Mouse (Mus musculus) spleen, adult 2 months (tissue): ENCODE data around the gene Bola2. TPM values are rescaled to one million over a fixed set of nuclear protein-coding genes. Genes with fewer than 3 reads are reported as not detected.
A peak's percentile ranks its signal among the peaks of the same experiment; 100 is the strongest.

Experiments
- DNase-seq, 2 experiments: peaks; one replicate each; pipeline versions ENCODE4 v3.0.0 to v3.0.0-alpha.2; 2012 to 2021; ENCODE audit warnings: low spot score in 2 of 2, low read depth in 1 of 2
- H3K27ac ChIP-seq: fragments of 200-500 bp; 2 replicates; pipeline ENCODE4 v1.5.1; 2012; ENCODE audit warnings: low read length, inconsistent platforms; ENCODE audit not compliant: insufficient read depth
- H3K27me3 ChIP-seq: fragments of 200-500 bp; 2 replicates; pipeline ENCODE4 v1.6.1; 2012; ENCODE audit warnings: mild to moderate bottlenecking, moderate library complexity, low read length, inconsistent platforms; ENCODE audit not compliant: control insufficient read depth, insufficient read depth
- H3K36me3 ChIP-seq: fragments of 200-500 bp; 2 replicates; pipeline ENCODE4 v1.6.1; 2012; ENCODE audit warnings: mild to moderate bottlenecking, low read length, inconsistent platforms; ENCODE audit not compliant: control insufficient read depth, insufficient read depth
- H3K4me1 ChIP-seq: fragments of 200-500 bp; 2 replicates; pipeline ENCODE4 v1.6.1; 2011; ENCODE audit warnings: inconsistent platforms; ENCODE audit not compliant: control insufficient read depth, insufficient read depth, insufficient read length
- H3K4me3 ChIP-seq: fragments of 200-500 bp; 2 replicates; pipeline ENCODE4 v1.5.1; 2011; ENCODE audit warnings: mild to moderate bottlenecking, inconsistent platforms; ENCODE audit not compliant: insufficient read depth, insufficient read length; ENCODE audit errors: extremely low read depth
- CTCF ChIP-seq: fragments of 200-500 bp; IDR thresholded peaks from 2 replicates; pipeline ENCODE4 v1.5.1; 2011; ENCODE audit warnings: mild to moderate bottlenecking, inconsistent platforms; ENCODE audit not compliant: insufficient read depth, insufficient read length, insufficient replicate concordance; ENCODE audit errors: extremely low read depth
- POLR2A ChIP-seq: fragments of 200-500 bp; IDR thresholded peaks from 2 replicates; pipeline ENCODE4 v1.6.1; 2011; ENCODE audit warnings: low read depth, low read length, inconsistent platforms
- WGBS: fragments of 180-500 bp; shearing (Covaris S2); methylation state at CpG from one replicate; pipeline ENCODE4 v1.1.7; 2018; 5-methylcytosine and 5-hydroxymethylcytosine counted together
- polyA plus RNA-seq: library from polyadenylated mRNA; depleted of rRNA; stranded (reverse); fragments of >200 nt; gene quantifications from 2 replicates; pipeline ENCODE4 v1.2.3, GENCODE M21; 2012

Bola2 gene
- polyA plus RNA-seq, 1 experiment: 37.4 TPM

GRCm38 (mm10) chr7:126655695-126656094 is 39.5 kb upstream of the Bola2 start:
- H3K4me3 ChIP-seq: no peak overlapping the region
- WGBS: 31% methylated on average over 3 of the region's 3 CpGs

GRCm38 (mm10) chr7:126657522-126657921 is 37.7 kb upstream of the Bola2 start:
- Histone ChIP-seq H3K27ac (no peak overlapping the region), H3K4me1 (peaks cover 10% of the 10 kb centered on the region; the same call in 1 of the 2 replicates), H3K4me3 (no peak overlapping the region), H3K27me3 (no peaks in the 10 kb centered on the region), H3K36me3 (no peaks in the 10 kb centered on the region)
- DNase-seq: no peak
- 87% methylated on average over 1 of the region's 1 CpGs for WGBS
- no peak for TF ChIP-seq POLR2A
- TF ChIP-seq CTCF: no peak

More at GRCm38 (mm10) chr7:126655695-126656094, 39.5 kb upstream of the Bola2 start:
- Histone ChIP-seq H3K27me3 (no peaks in the 10 kb centered on the region), H3K36me3 (no peaks in the 10 kb centered on the region), H3K4me1 (peaks cover 10% of the 10 kb centered on the region; the same call in 1 of the 2 replicates), H3K27ac (peak overlapping the region; percentile 42)
- no peak for TF ChIP-seq POLR2A
- TF ChIP-seq CTCF: no peak
- peak; percentile 34 to 52 for DNase-seq

DNA sequence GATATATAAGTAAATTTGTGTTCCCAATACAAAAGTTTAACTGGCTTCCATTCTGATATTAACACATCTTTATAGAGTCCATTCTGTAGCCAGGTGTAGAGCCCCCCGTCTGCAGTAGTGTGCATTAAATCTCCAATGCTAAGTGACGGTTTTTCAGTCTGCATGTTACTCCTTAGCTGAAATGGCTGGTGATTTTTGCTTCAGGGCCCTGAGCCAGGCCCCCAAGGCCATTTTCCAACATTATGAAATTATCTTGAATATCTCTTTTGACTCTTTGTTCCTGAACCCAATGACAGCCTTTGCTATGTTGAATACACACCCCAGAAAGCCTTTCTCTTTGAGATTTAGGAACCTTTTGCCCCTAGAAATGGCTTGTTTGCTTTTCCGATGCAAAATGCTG is 35.4 kb upstream of the Bola2 start:
- no peak for TF ChIP-seq CTCF
- TF ChIP-seq POLR2A: no peak
- WGBS: 87% methylated on average over 3 of the region's 3 CpGs
- Histone ChIP-seq H3K27me3 (no peaks in the 10 kb centered on the region), H3K36me3 (peaks cover 2% of the 10 kb centered on the region), H3K4me1 (peaks cover 10% of the 10 kb centered on the region; the same call in 1 of the 2 replicates), H3K4me3 (no peak overlapping the region), H3K27ac (no peak overlapping the region)
- DNase-seq: no peak

DNA sequence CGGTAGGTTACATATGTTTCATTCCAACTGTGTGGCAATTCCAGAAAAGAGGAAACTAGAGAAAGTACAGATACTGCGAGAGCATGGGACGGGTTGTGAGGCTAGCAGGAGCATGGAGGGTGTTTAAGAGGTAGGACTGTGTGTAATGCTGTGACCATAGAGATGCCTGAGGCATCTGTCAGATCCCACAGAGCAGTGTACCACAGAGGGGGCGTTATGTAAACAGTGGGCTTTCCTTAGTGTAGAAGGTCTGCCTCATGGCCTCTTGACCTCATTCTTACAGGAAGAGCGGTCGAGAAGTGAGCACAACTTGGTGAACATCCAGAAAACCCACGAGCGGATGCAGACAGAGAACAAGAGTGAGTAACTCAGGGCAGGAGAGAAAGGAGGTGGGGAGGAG is 31.6 kb upstream of the Bola2 start:
- no peak for DNase-seq
- Histone ChIP-seq H3K36me3 (peaks cover 11% of the 10 kb centered on the region), H3K4me1 (no peaks in the 10 kb centered on the region), H3K4me3 (no peak overlapping the region), H3K27ac (no peak overlapping the region), H3K27me3 (no peaks in the 10 kb centered on the region)
- TF ChIP-seq CTCF (no peak), POLR2A (no peak)
- 73% methylated on average over 8 of the region's 8 CpGs for WGBS

- H3K36me3 ChIP-seq: peaks cover 11% of the 10 kb centered on the region
- H3K4me3 ChIP-seq: no peak overlapping the region
- TF ChIP-seq CTCF (no peak), POLR2A (no peak)
- no peaks in the 10 kb centered on the region for H3K27me3 ChIP-seq
- no peak for DNase-seq
- WGBS: 97% methylated on average over 3 of the region's 3 CpGs
- H3K27ac ChIP-seq: no peak overlapping the region
- no peaks in the 10 kb centered on the region for H3K4me1 ChIP-seq
Measured at GRCm38 (mm10) chr7:126665269-126665668, 29.9 kb upstream of the Bola2 start.

- Histone ChIP-seq H3K4me3 (no peak overlapping the region), H3K27ac (no peak overlapping the region), H3K27me3 (no peaks in the 10 kb centered on the region), H3K4me1 (no peaks in the 10 kb centered on the region), H3K36me3 (peaks cover 24% of the 10 kb centered on the region)
- TF ChIP-seq POLR2A: no peak
- no peak for TF ChIP-seq CTCF
- DNase-seq: no peak
- 71% methylated on average over 9 of the region's 9 CpGs for WGBS
Measured at GRCm38 (mm10) chr7:126667495-126668090, 27.6 kb upstream of the Bola2 start.

DNA sequence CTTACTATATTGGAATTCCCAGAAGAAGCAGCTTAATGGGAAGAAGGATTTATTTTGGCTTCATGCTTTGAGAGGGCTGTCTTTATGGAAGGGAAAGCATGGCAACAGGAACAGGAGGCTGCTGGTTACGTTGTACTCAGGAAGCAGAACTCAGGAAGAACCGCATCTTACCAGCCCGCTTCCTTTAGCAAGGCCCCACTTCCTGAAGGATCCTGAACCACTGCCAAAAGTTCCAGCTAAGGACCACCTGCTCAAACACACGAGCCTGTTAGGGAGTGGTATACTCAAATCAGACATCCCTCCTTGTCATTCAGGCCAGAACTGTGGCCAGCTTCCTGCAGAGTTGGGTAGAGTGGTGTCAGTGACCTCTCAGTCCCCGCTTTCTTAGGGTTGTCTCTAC is 26.7 kb upstream of the Bola2 start:
- Histone ChIP-seq H3K27me3 (no peaks in the 10 kb centered on the region), H3K4me1 (no peaks in the 10 kb centered on the region), H3K36me3 (peaks cover 31% of the 10 kb centered on the region), H3K27ac (no peak overlapping the region), H3K4me3 (no peak overlapping the region)
- no peak for TF ChIP-seq POLR2A
- TF ChIP-seq CTCF: no peak
- DNase-seq: no peak
- WGBS: 67% methylated on average over 5 of the region's 5 CpGs
